Mouse (Mus musculus) neural tube, embryonic 13.5 days (tissue): ENCODE results near the gene Zfp710. TPM values are rescaled to one million over a fixed set of nuclear protein-coding genes. Genes with fewer than 3 reads are reported as not detected.
"Not testable (repeated sequence)": the region's sequence is repeated elsewhere in the genome, so short reads cannot be mapped to it uniquely, and the experiment has no call there.

Source experiments
- ATAC-seq: fragments of 200-750 bp; cut with Nextera tagmentation; 2 replicates; pipeline ENCODE4 v1.8.0; 2017; ENCODE audit warnings: low read depth, mild to moderate bottlenecking, moderate TSS enrichment, moderate library complexity
- H3K27ac ChIP-seq: fragments of 300-500 bp; sonication (generic); replicated peaks from 2 replicates; pipeline ENCODE4 v1.5.1; 2015; ENCODE audit warnings: moderate library complexity, mild to moderate bottlenecking, inconsistent platforms
- H3K27me3 ChIP-seq: fragments of 300-500 bp; sonication (generic); 2 replicates; pipeline ENCODE4 v1.6.1; 2015; ENCODE audit warnings: mild to moderate bottlenecking, inconsistent platforms
- H3K36me3 ChIP-seq: fragments of 300-500 bp; sonication (generic); 2 replicates; pipeline ENCODE4 v1.6.1; 2015; ENCODE audit warnings: mild to moderate bottlenecking, inconsistent platforms
- H3K4me1 ChIP-seq: fragments of 300-500 bp; sonication (generic); replicated peaks from 2 replicates; pipeline ENCODE4 v1.6.1; 2015; ENCODE audit warnings: inconsistent platforms
- H3K4me2 ChIP-seq: fragments of 300-500 bp; sonication (generic); 2 replicates; pipeline ENCODE4 v1.6.1; 2015; ENCODE audit warnings: inconsistent platforms, mild to moderate bottlenecking, moderate library complexity
- H3K4me3 ChIP-seq: fragments of 300-500 bp; sonication (generic); 2 replicates; pipeline ENCODE4 v1.5.1; 2015; ENCODE audit warnings: mild to moderate bottlenecking, inconsistent platforms
- H3K9ac ChIP-seq: fragments of 300-500 bp; sonication (generic); 2 replicates; pipeline ENCODE4 v1.6.1; 2015; ENCODE audit warnings: moderate library complexity, mild to moderate bottlenecking, inconsistent platforms
- H3K9me3 ChIP-seq: fragments of 300-500 bp; sonication (generic); 2 replicates; pipeline ENCODE4 v1.6.1; 2016; ENCODE audit warnings: inconsistent platforms
- WGBS: fragments of 180-500 bp; shearing (Covaris S2); methylation state at CpG from one replicate; pipeline ENCODE4 v1.1.7; 2015; 5-methylcytosine and 5-hydroxymethylcytosine counted together
- polyA plus RNA-seq: library from polyadenylated mRNA; unstranded; fragments of >200 nt; fragmentation: Nextera tagmentation; extraction: Ambion mirVana; gene quantifications from 2 replicates; pipeline ENCODE4 v1.2.1, GENCODE M21; 2015

Zfp710 gene
- polyA plus RNA-seq, 1 experiment from 2014 or later, result 15.0 TPM

GRCm38 (mm10) chr7:80113989-80114388 is 89.4 kb downstream of the Zfp710 start:
- peak overlapping the region; percentile 87 for H3K4me3 ChIP-seq
- WGBS, result 5% methylated on average over 10 of the region's 10 CpGs
- no peaks in the 10 kb centered on the region for H3K27me3 ChIP-seq
- H3K4me1 ChIP-seq, result peaks cover 49% of the 10 kb centered on the region
- no peak for ATAC-seq
- peak overlapping the region; percentile 98 for H3K9ac ChIP-seq
- peaks cover 4% of the 10 kb centered on the region; the same call in 1 of the 2 replicates for H3K36me3 ChIP-seq
- peak overlapping the region; percentile 96 for H3K27ac ChIP-seq
- no peaks in the 10 kb centered on the region for H3K9me3 ChIP-seq
- H3K4me2 ChIP-seq, result peak overlapping the region; percentile 86

- H3K4me1 ChIP-seq, result peaks cover 49% of the 10 kb centered on the region
- no peaks in the 10 kb centered on the region for H3K27me3 ChIP-seq
- ATAC-seq, result peak; percentile 83
Observed at GRCm38 (mm10) chr7:80114451-80115223, 90.0 kb downstream of the Zfp710 start.

GRCm38 (mm10) chr7:80115224-80115590 is 90.6 kb downstream of the Zfp710 start, which contains the start of gene Idh2:
TSS of gene Idh2 (minus strand) at chr7:80115392.
- peak; percentile 96 for ATAC-seq

More at GRCm38 (mm10) chr7:80114451-80115223, 90.0 kb downstream of the Zfp710 start:
- Histone ChIP-seq H3K9ac (peak overlapping the region; percentile 98), H3K36me3 (peaks cover 3% of the 10 kb centered on the region; the same call in 1 of the 2 replicates), H3K27ac (peak overlapping the region; percentile 96), H3K9me3 (no peaks in the 10 kb centered on the region), H3K4me2 (peak overlapping the region; percentile 86), H3K4me3 (peak overlapping the region; percentile 87)
- 1% methylated on average over 51 of the region's 52 CpGs for WGBS

GRCm38 (mm10) chr7:80116158-80116557 is 91.5 kb downstream of the Zfp710 start:
- peak overlapping the region; percentile 96; the same call in 1 of the 2 replicates for H3K27ac ChIP-seq
- H3K9me3 ChIP-seq, result no peaks in the 10 kb centered on the region
- no peaks in the 10 kb centered on the region for H3K36me3 ChIP-seq

More at GRCm38 (mm10) chr7:80115224-80115590, 90.6 kb downstream of the Zfp710 start, which contains the start of gene Idh2:
- under 1% methylated on average over 29 of the region's 29 CpGs for WGBS
- Histone ChIP-seq H3K9me3 (no peaks in the 10 kb centered on the region), H3K4me3 (peak within 1 kb of the TSS; percentile 87), H3K27me3 (no peaks in the 10 kb centered on the region), H3K9ac (peak within 1 kb of the TSS; percentile 98), H3K27ac (peak within 1 kb of the TSS; percentile 96), H3K4me2 (peak within 1 kb of the TSS; percentile 86), H3K36me3 (no peaks in the 10 kb centered on the region), H3K4me1 (peaks cover 49% of the 10 kb centered on the region)

GRCm38 (mm10) chr7:80119198-80119597 is 94.6 kb downstream of the Zfp710 start:
- H3K4me2 ChIP-seq, result no peak overlapping the region
- H3K4me1 ChIP-seq, result peaks cover 14% of the 10 kb centered on the region
- H3K4me3 ChIP-seq, result no peak overlapping the region
- H3K9me3 ChIP-seq, result no peaks in the 10 kb centered on the region
- H3K27ac ChIP-seq, result no peak overlapping the region
- no peaks in the 10 kb centered on the region for H3K27me3 ChIP-seq
- ATAC-seq, result no peak
- no peak overlapping the region for H3K9ac ChIP-seq
- no peaks in the 10 kb centered on the region for H3K36me3 ChIP-seq
- 78% methylated on average over 4 of the region's 4 CpGs for WGBS

More at GRCm38 (mm10) chr7:80116158-80116557, 91.5 kb downstream of the Zfp710 start:
- H3K27me3 ChIP-seq, result no peaks in the 10 kb centered on the region
- WGBS, result 73% methylated on average over 2 of the region's 2 CpGs
- H3K4me1 ChIP-seq, result peaks cover 44% of the 10 kb centered on the region
- H3K4me3 ChIP-seq, result peak overlapping the region; percentile 87; the same call in 1 of the 2 replicates
- peak overlapping the region; percentile 98; the same call in 1 of the 2 replicates for H3K9ac ChIP-seq
- no peak for ATAC-seq
- peak overlapping the region; percentile 86 for H3K4me2 ChIP-seq

- H3K4me3 ChIP-seq, result no peak overlapping the region
- no peaks in the 10 kb centered on the region for H3K36me3 ChIP-seq
- H3K9me3 ChIP-seq, result no peaks in the 10 kb centered on the region
- peaks cover 5% of the 10 kb centered on the region; the same call in 1 of the 2 replicates for H3K4me1 ChIP-seq
- no peaks in the 10 kb centered on the region for H3K27me3 ChIP-seq
- no peak overlapping the region for H3K27ac ChIP-seq
- 76% methylated on average over 5 of the region's 5 CpGs for whole genome bisulfite sequencing
- H3K9ac ChIP-seq, result no peak overlapping the region
- ATAC-seq, result no peak
- no peak overlapping the region for H3K4me2 ChIP-seq
Observed at GRCm38 (mm10) chr7:80121083-80121482, 96.5 kb downstream of the Zfp710 start.

GRCm38 (mm10) chr7:80123115-80123514 is 98.5 kb downstream of the Zfp710 start:
- no peak overlapping the region for H3K4me2 ChIP-seq
- no peak overlapping the region for H3K4me3 ChIP-seq
- 71% methylated on average over 4 of the region's 4 CpGs for WGBS
- no peak overlapping the region for H3K9ac ChIP-seq
- H3K4me1 ChIP-seq, result no peaks in the 10 kb centered on the region
- no peak overlapping the region for H3K27ac ChIP-seq
- no peak for ATAC-seq
- H3K27me3 ChIP-seq, result no peaks in the 10 kb centered on the region
- no peaks in the 10 kb centered on the region for H3K36me3 ChIP-seq
- H3K9me3 ChIP-seq, result no peaks in the 10 kb centered on the region

- no peak for ATAC-seq
- 92% methylated on average over 2 of the region's 2 CpGs for WGBS
- H3K4me2 ChIP-seq, result no peak overlapping the region
- H3K27me3 ChIP-seq, result no peaks in the 10 kb centered on the region
- H3K36me3 ChIP-seq, result no peaks in the 10 kb centered on the region
- no peak overlapping the region for H3K9ac ChIP-seq
- no peak overlapping the region for H3K4me3 ChIP-seq
- no peaks in the 10 kb centered on the region for H3K4me1 ChIP-seq
- H3K27ac ChIP-seq, result no peak overlapping the region
- no peaks in the 10 kb centered on the region for H3K9me3 ChIP-seq
Observed at GRCm38 (mm10) chr7:80123672-80124071, 99.1 kb downstream of the Zfp710 start.

- H3K36me3 ChIP-seq, result no peaks in the 10 kb centered on the region
- WGBS, result 71% methylated on average over 4 of the region's 4 CpGs
- peaks cover 6% of the 10 kb centered on the region for H3K4me1 ChIP-seq
- H3K27ac ChIP-seq, result no peak overlapping the region
- no peaks in the 10 kb centered on the region for H3K9me3 ChIP-seq
- ATAC-seq, result no peak
- H3K4me2 ChIP-seq, result no peak overlapping the region
- H3K9ac ChIP-seq, result no peak overlapping the region
- no peaks in the 10 kb centered on the region for H3K27me3 ChIP-seq
- no peak overlapping the region for H3K4me3 ChIP-seq
Observed at GRCm38 (mm10) chr7:80129278-80129677, 104.7 kb downstream of the Zfp710 start.

GRCm38 (mm10) chr7:80130344-80131055 is 105.9 kb downstream of the Zfp710 start:
- peaks cover 15% of the 10 kb centered on the region for H3K4me1 ChIP-seq
- ATAC-seq, result no peak

GRCm38 (mm10) chr7:80131315-80131714 is 106.7 kb downstream of the Zfp710 start:
- not testable (repeated sequence) for H3K9me3 ChIP-seq, H3K4me3 ChIP-seq, H3K36me3 ChIP-seq, ATAC-seq, H3K9ac ChIP-seq, H3K27me3 ChIP-seq, H3K27ac ChIP-seq, H3K4me2 ChIP-seq
- 74% methylated on average over 7 of the region's 7 CpGs for WGBS
- H3K4me1 ChIP-seq, result peaks cover 15% of the 10 kb centered on the region

More at GRCm38 (mm10) chr7:80130344-80131055, 105.9 kb downstream of the Zfp710 start:
- Histone ChIP-seq H3K4me2 (no peak overlapping the region), H3K36me3 (no peaks in the 10 kb centered on the region), H3K27ac (no peak overlapping the region), H3K27me3 (no peaks in the 10 kb centered on the region), H3K9ac (no peak overlapping the region), H3K9me3 (no peaks in the 10 kb centered on the region), H3K4me3 (no peak overlapping the region)
- whole genome bisulfite sequencing, result 29% methylated on average over 12 of the region's 12 CpGs

GRCm38 (mm10) chr7:80132541-80132940 is 107.9 kb downstream of the Zfp710 start:
- Histone ChIP-seq H3K4me3 (no peak overlapping the region), H3K4me1 (peaks cover 15% of the 10 kb centered on the region), H3K27ac (no peak overlapping the region), H3K36me3 (no peaks in the 10 kb centered on the region), H3K27me3 (no peaks in the 10 kb centered on the region), H3K4me2 (no peak overlapping the region), H3K9ac (no peak overlapping the region), H3K9me3 (peaks cover 5% of the 10 kb centered on the region)
- no peak for ATAC-seq
- WGBS, result 51% methylated on average over 9 of the region's 9 CpGs
